Mouse (Mus musculus) embryonic facial prominence, embryonic 14.5 days (tissue): ENCODE results near the gene Pigh. TPM values are rescaled to one million over a fixed set of nuclear protein-coding genes. Genes with fewer than 3 reads are reported as not detected.

Experiments used
- ATAC-seq: fragments of 200-750 bp; cut with Nextera tagmentation; 2 replicates; pipeline ENCODE4 v1.8.0; 2017; ENCODE audit warnings: low read depth, moderate number of reproducible peaks, moderate TSS enrichment
- DNase-seq: peaks from one replicate; pipeline ENCODE4 v3.0.0-alpha.2; 2015; ENCODE audit warnings: low spot score
- H3K27ac ChIP-seq: fragments of 300-500 bp; sonication (generic); replicated peaks from 2 replicates; pipeline ENCODE4 v1.5.1; 2014; ENCODE audit warnings: low read depth, mild to moderate bottlenecking, low read length, moderate library complexity
- H3K27me3 ChIP-seq: fragments of 300-500 bp; sonication (generic); replicated peaks from 2 replicates; pipeline ENCODE4 v1.6.1; 2014; ENCODE audit warnings: low read length; ENCODE audit not compliant: control insufficient read depth, insufficient read depth
- H3K36me3 ChIP-seq: fragments of 300-500 bp; sonication (generic); 2 replicates; pipeline ENCODE4 v1.6.1; 2014; ENCODE audit warnings: low read length, mixed read lengths; ENCODE audit not compliant: control insufficient read depth, insufficient read depth
- H3K4me1 ChIP-seq: fragments of 300-500 bp; sonication (generic); 2 replicates; pipeline ENCODE4 v1.6.1; 2014; ENCODE audit warnings: antibody characterized with exemption, low read length; ENCODE audit not compliant: control insufficient read depth, insufficient read depth
- H3K4me2 ChIP-seq: fragments of 300-500 bp; sonication (generic); 2 replicates; pipeline ENCODE4 v1.6.1; 2014; ENCODE audit warnings: low read depth, mild to moderate bottlenecking, low read length, moderate library complexity, mixed read lengths
- H3K4me3 ChIP-seq: fragments of 300-500 bp; sonication (generic); 2 replicates; pipeline ENCODE4 v1.5.1; 2014; ENCODE audit warnings: low read depth, mild to moderate bottlenecking, low read length
- H3K9ac ChIP-seq: fragments of 300-500 bp; sonication (generic); 2 replicates; pipeline ENCODE4 v1.6.1; 2014; ENCODE audit warnings: low read depth, mild to moderate bottlenecking, low read length, moderate library complexity, mixed read lengths
- H3K9me3 ChIP-seq: fragments of 300-500 bp; sonication (generic); 2 replicates; pipeline ENCODE4 v1.6.1; 2016; ENCODE audit warnings: low read length; ENCODE audit not compliant: control insufficient read depth
- WGBS: fragments of 180-500 bp; shearing (Covaris S2); extraction: QIAGEN DNeasy Blood & Tissue Kit; methylation state at CpG from one replicate; pipeline ENCODE4 v1.1.7; 2014; 5-methylcytosine and 5-hydroxymethylcytosine counted together
- polyA plus RNA-seq: library from polyadenylated mRNA; unstranded; fragments of >200 nt; fragmentation: Nextera tagmentation; extraction: Ambion mirVana; gene quantifications from 2 replicates; pipeline ENCODE4 v1.2.1, GENCODE M21; 2014

The Pigh gene
- polyA plus RNA-seq, 1 experiment from 2014 or later = 20.1 TPM

DNA sequence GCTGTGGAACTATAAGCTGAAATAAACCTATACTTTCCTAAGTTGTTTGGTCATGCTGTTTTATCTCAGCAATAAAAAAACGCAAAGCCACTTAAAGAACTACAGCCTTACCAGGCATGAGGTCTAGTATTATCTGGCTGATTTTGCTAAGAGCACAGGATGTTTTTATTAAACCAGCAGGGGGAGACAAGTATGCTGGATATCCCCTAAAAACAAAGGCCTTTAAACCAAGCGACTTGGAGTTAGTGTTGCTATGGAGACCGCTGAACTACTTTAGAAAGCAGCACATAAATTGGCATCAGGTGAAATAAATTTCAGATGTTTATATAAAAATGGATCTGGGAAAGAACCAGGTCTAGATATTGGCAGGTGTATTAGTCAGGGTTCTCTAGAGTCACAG lies 33.4 kb upstream of the Pigh start:
- DNase-seq = peak; percentile 72
- no peak overlapping the region for H3K27ac ChIP-seq
- no peak overlapping the region for H3K4me3 ChIP-seq
- no peak overlapping the region for H3K9ac ChIP-seq
- ATAC-seq = no peak
- 34% methylated on average over 3 of the region's 3 CpGs for WGBS
- H3K36me3 ChIP-seq = no peaks in the 10 kb centered on the region
- no peaks in the 10 kb centered on the region for H3K9me3 ChIP-seq
- H3K27me3 ChIP-seq = no peaks in the 10 kb centered on the region
- no peak overlapping the region for H3K4me2 ChIP-seq
- H3K4me1 ChIP-seq = no peaks in the 10 kb centered on the region

DNA sequence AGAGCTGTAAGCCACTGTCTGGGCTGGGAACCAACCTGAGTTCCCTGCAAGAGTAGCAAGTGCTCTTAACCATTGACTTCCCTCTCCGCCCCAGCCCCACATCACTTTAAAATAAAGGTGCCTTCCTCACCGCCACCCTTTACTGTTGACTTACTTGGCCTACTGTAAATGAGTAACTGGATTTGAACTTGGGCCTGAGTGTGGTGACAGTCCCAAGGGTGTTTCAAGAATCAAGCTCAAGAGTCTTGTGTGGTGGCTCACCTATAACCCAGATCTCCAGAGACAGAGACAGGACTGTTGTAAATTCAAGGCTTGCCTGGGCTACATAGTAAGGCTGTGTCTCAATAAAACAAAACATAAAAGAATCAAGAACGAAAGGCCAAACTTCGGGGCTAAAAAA lies 29.5 kb upstream of the Pigh start:
- Histone ChIP-seq H3K27me3 (no peaks in the 10 kb centered on the region), H3K4me2 (no peak overlapping the region), H3K36me3 (no peaks in the 10 kb centered on the region), H3K9ac (no peak overlapping the region), H3K27ac (no peak overlapping the region), H3K9me3 (no peaks in the 10 kb centered on the region), H3K4me3 (no peak overlapping the region), H3K4me1 (no peaks in the 10 kb centered on the region)
- ATAC-seq (no peak), DNase-seq (no peak)
- 91% methylated on average over 4 of the region's 4 CpGs for WGBS

DNA sequence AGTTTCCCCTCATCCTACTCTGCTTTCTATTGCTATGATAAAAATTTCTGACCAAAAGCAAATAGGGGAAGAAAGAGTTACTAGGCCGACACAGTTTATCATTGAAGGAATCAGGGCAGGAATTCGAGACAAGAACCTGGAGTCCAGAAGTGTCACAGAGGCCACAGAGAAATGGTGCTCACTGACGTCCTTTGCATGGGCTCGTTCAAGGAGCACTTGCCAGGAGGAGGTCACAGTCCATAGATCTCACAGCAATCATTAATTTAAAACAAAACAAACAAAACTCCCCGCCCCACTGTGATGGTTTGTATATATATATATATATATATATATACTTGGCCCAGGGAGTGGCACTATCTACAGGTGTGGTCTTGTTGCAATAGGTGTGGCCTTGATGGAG lies 15.9 kb upstream of the Pigh start:
- ATAC-seq = no peak
- Histone ChIP-seq H3K4me3 (no peak overlapping the region), H3K36me3 (no peaks in the 10 kb centered on the region), H3K9me3 (no peaks in the 10 kb centered on the region), H3K4me1 (no peaks in the 10 kb centered on the region), H3K27ac (no peak overlapping the region), H3K27me3 (no peaks in the 10 kb centered on the region), H3K9ac (no peak overlapping the region), H3K4me2 (no peak overlapping the region)
- 87% methylated on average over 5 of the region's 5 CpGs for WGBS
- no peak for DNase-seq

DNA sequence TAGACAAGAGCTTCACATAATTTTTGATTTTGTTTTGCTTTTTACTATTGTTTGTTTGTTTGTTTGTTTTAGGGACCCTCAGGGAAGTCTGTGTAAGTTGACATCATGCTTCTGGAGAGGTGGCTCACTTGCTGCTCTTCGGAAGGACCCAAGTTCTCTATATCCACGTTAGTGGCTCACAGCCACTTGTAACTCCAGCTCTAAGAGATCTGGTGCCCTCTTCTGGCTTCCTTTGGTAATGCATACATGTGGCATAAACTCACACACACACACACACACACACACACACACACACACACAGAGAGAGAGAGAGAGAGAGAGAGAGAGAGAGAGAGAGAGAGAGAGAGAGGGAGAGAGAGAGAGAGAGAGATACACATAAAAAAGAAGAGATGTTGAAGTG lies 15.1 kb upstream of the Pigh start:
- H3K4me2 ChIP-seq = no peak overlapping the region
- H3K4me1 ChIP-seq = no peaks in the 10 kb centered on the region
- H3K36me3 ChIP-seq = no peaks in the 10 kb centered on the region
- ATAC-seq (no peak), DNase-seq (no peak)
- H3K27ac ChIP-seq = no peak overlapping the region
- 75% methylated on average over 2 of the region's 2 CpGs for WGBS
- H3K9ac ChIP-seq = no peak overlapping the region
- no peaks in the 10 kb centered on the region for H3K27me3 ChIP-seq
- H3K9me3 ChIP-seq = no peaks in the 10 kb centered on the region
- H3K4me3 ChIP-seq = no peak overlapping the region

DNA sequence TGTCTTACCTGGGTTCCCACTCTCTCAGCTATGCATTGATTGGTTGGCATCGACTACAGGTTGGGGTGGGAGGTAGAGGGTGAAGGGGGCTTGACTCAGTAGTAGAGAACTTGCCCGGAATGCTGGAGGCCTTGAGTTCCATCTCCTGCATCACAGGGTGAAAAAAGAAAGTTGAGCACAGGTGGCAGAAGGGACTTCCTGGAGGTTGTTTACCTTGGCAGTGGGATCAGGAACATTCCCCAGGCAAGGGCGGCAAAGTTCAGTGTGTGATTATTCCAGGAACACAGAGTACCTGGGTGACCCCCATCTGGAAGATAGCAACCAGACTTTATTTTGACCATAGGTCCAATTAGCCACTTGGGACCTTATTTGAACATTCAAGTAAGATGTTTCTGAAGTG lies 14.3 kb upstream of the Pigh start:
- Histone ChIP-seq H3K9ac (no peak overlapping the region), H3K36me3 (no peaks in the 10 kb centered on the region), H3K4me3 (no peak overlapping the region), H3K27ac (no peak overlapping the region), H3K9me3 (no peaks in the 10 kb centered on the region), H3K4me2 (no peak overlapping the region), H3K4me1 (no peaks in the 10 kb centered on the region), H3K27me3 (no peaks in the 10 kb centered on the region)
- 65% methylated on average over 3 of the region's 3 CpGs for WGBS
- DNase-seq (no peak), ATAC-seq (no peak)

DNA sequence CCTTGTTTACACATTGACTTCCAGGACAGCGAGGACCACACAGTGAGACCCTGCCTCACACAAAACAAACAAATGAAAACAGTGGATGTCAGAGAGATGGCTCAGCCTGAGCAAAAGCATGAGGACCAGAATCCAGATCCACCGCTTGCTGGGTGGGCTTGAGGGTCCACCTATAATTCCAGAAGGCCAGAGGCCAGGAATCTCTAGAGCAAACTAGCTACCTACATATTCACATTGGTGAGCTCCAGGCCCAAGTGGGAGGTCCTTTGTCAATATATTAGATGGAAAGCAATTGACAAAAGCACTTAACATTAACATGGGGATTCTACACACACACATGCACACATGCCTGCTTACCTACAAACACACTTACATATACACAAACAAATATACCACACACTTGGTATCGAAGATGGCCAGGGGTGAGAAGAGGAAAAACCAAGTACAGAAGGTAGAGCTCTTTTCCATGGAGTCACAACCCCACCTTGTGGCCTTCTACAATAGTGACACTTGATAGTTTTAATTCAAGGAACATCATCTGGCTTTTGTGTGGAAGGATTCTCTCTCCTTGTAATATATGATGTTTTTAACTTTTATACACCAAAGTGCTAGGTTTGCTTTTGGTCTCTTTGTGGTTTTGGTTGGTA lies 7.8 kb upstream of the Pigh start:
- no peak overlapping the region for H3K9ac ChIP-seq
- no peak overlapping the region for H3K27ac ChIP-seq
- H3K36me3 ChIP-seq = no peaks in the 10 kb centered on the region
- ATAC-seq (no peak), DNase-seq (peak; percentile 58)
- no peak overlapping the region for H3K4me3 ChIP-seq
- 52% methylated on average over 3 of the region's 3 CpGs for WGBS
- H3K4me1 ChIP-seq = no peaks in the 10 kb centered on the region
- H3K9me3 ChIP-seq = no peaks in the 10 kb centered on the region
- H3K27me3 ChIP-seq = no peaks in the 10 kb centered on the region
- no peak overlapping the region for H3K4me2 ChIP-seq

DNA sequence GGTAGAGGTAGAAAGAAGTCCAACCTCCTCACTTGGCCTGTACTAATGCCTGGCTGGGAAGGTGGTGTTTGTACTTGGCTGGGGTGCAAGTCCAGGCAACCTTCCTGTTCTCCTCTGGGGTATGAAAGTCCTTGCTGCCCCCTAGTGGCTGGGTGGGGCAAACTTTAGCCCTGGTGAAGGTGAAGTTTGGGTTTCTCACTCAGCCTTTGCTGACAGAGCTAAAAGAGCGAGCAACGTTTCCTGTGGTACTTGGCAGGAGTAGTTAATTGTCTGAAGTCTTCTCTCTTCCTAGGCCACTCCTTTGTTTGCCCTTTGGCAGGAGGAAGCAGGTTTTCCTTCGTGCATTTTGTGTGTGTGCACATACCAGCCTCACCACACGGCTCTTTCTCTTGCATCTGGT lies 3.1 kb upstream of the Pigh start:
- H3K9me3 ChIP-seq = no peaks in the 10 kb centered on the region
- peaks cover 6% of the 10 kb centered on the region for H3K4me1 ChIP-seq
- WGBS = 37% methylated on average over 4 of the region's 4 CpGs
- H3K27me3 ChIP-seq = no peaks in the 10 kb centered on the region
- H3K27ac ChIP-seq = no peak overlapping the region
- DNase-seq (peak; percentile 30), ATAC-seq (no peak)
- H3K4me2 ChIP-seq = no peak overlapping the region
- no peak overlapping the region for H3K9ac ChIP-seq
- H3K4me3 ChIP-seq = no peak overlapping the region
- H3K36me3 ChIP-seq = no peaks in the 10 kb centered on the region

DNA sequence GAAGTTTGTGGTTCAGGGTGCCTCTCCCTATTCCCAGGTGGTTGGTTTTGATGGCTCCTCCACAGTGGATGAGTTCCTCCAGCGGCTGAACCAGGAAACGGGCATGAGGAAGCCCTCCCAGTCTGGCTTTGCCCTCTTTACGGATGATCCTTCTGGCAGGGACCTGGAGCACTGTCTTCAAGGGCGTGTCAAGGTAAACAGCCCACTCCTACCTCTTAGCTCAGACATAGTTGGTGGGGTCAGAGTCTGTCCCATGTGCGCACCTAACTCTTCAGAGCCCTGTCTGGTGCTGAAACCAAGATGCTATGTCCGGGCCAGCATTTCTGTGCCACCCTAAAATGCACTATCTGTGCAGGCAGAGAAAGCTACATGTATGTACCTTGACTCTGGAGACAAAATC lies 16.1 kb downstream of the Pigh start:
- ATAC-seq (no peak), DNase-seq (no peak)
- no peak overlapping the region for H3K4me3 ChIP-seq
- H3K4me2 ChIP-seq = no peak overlapping the region
- no peak overlapping the region for H3K27ac ChIP-seq
- no peaks in the 10 kb centered on the region for H3K4me1 ChIP-seq
- H3K36me3 ChIP-seq = peaks cover 59% of the 10 kb centered on the region
- H3K9me3 ChIP-seq = no peaks in the 10 kb centered on the region
- 81% methylated on average over 6 of the region's 6 CpGs for WGBS
- no peaks in the 10 kb centered on the region for H3K27me3 ChIP-seq
- H3K9ac ChIP-seq = no peak overlapping the region

DNA sequence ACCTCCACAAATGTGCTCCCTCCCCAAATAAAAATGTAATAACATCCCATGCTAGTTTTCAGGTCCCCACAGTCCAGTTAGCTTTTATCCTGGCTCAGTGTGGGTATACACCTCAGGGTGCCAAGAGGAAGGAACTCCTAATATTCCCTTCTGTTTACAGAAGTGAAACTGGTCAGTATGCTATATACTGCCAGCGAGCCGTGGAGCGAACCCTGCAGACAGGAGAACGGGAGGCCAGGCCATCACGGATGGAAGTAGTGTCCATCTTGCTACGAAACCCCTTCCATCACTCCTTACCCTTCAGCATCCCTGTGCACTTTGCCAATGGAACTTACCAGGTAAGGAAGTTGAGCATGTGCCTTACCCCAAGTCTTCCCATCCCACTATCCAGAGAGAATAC lies 16.9 kb downstream of the Pigh start:
- Histone ChIP-seq H3K4me1 (no peaks in the 10 kb centered on the region), H3K36me3 (peaks cover 51% of the 10 kb centered on the region), H3K4me3 (no peak overlapping the region), H3K27ac (no peak overlapping the region), H3K27me3 (no peaks in the 10 kb centered on the region), H3K4me2 (no peak overlapping the region), H3K9me3 (no peaks in the 10 kb centered on the region), H3K9ac (no peak overlapping the region)
- ATAC-seq (no peak), DNase-seq (no peak)
- WGBS = 92% methylated on average over 6 of the region's 6 CpGs
